8 mouse cellular contexts compared by ENCODE assay signal in genomic region chr12:71047473-71048078, GRCm38 (mm10). TPM values are rescaled to one million over a fixed set of nuclear protein-coding genes. Genes with fewer than 3 reads are reported as not detected.
DNase-seq lines count a peak whose midpoint lies in the region; ATAC-seq and TF ChIP-seq lines count a peak whose summit lies in the region.

No protein-coding gene starts in this region.

- no peak for TF ChIP-seq EP300 in heart, adult 2 months (IDR thresholded peaks at IDR 0.05; ENCODE audit: insufficient read depth, low read depth, low read length)
- no peak for TF ChIP-seq EP300 in stomach, postnatal 0 days (optimal IDR thresholded peaks at IDR 0.05)

- H3K27me3 ChIP-seq in heart, adult 2 months (ENCODE audit: control insufficient read depth, insufficient read depth, low read length), result no peaks in the 10 kb centered on the region
- H3K27me3 ChIP-seq in thymus, adult 2 months (ENCODE audit: control insufficient read depth, insufficient read depth, low read length), result no peaks in the 10 kb centered on the region
- no peaks in the 10 kb centered on the region for H3K27me3 ChIP-seq in limb, embryonic 10.5 days (ENCODE audit: low read depth, poor library complexity, severe bottlenecking)
- no peaks in the 10 kb centered on the region for H3K27me3 ChIP-seq in stomach, postnatal 0 days (ENCODE audit: control insufficient read depth, insufficient read depth, low read length)

- peak overlapping the region; percentile 44 for H3K4me2 ChIP-seq in stomach, postnatal 0 days (replicated peaks; ENCODE audit: low read depth)

- no peak for TF ChIP-seq POLR2A in heart, adult 2 months (IDR thresholded peaks at IDR 0.05; ENCODE audit: insufficient read depth, low read depth, low read length)
- TF ChIP-seq POLR2A in thymus, adult 2 months (IDR thresholded peaks at IDR 0.05; ENCODE audit: control insufficient read depth, extremely low read depth, insufficient read depth, low read length, poor library complexity), result no peak

- no peak for TF ChIP-seq CTCF in heart, adult 2 months (IDR thresholded peaks at IDR 0.05)
- TF ChIP-seq CTCF in thymus, adult 2 months (IDR thresholded peaks at IDR 0.05; ENCODE audit: borderline replicate concordance, control insufficient read depth, extremely low read depth, insufficient read depth, low read length, poor library complexity), result no peak
- TF ChIP-seq CTCF in stomach, postnatal 0 days (IDR thresholded peaks at IDR 0.05; ENCODE audit: low read depth), result no peak

- DNase-seq in heart, adult 2 months, result no peak
- no peak for DNase-seq in heart, adult 8-10 months (ENCODE audit: low spot score)
- no peak for DNase-seq in thymus, adult 2 months
- DNase-seq in thymus, postnatal 25 days, result no peak
- no peak for DNase-seq in limb, embryonic 10.5 days (ENCODE audit: low spot score)
- no peak for DNase-seq in stomach, postnatal 0 days (ENCODE audit: low spot score)
- DNase-seq in urinary bladder, adult 18-20 months (ENCODE audit: low spot score in 2 of 2), result no peak
- no peak for DNase-seq in adrenal gland, postnatal 36 days

- no peaks in the 10 kb centered on the region for H3K9me3 ChIP-seq in limb, embryonic 10.5 days (replicated peaks)
- H3K9me3 ChIP-seq in stomach, postnatal 0 days (ENCODE audit: control insufficient read depth, low read length), result no peaks in the 10 kb centered on the region

- H3K27ac ChIP-seq in heart, adult 2 months, result peak overlapping the region; percentile 57
- H3K27ac ChIP-seq in thymus, adult 2 months (ENCODE audit: control insufficient read depth, insufficient read depth, low read length), result peak overlapping the region; percentile 98
- H3K27ac ChIP-seq in limb, embryonic 10.5 days, result peak overlapping the region; percentile 36; the same call in 1 of the 2 replicates
- peak overlapping the region; percentile 2; the same call in 1 of the 2 replicates for H3K27ac ChIP-seq in stomach, postnatal 0 days (replicated peaks)

- H3K4me3 ChIP-seq in heart, adult 2 months, result peak overlapping the region; percentile 32
- H3K4me3 ChIP-seq in thymus, adult 2 months (ENCODE audit: control insufficient read depth, insufficient read depth, low read length), result no peak overlapping the region
- no peak overlapping the region for H3K4me3 ChIP-seq in limb, embryonic 10.5 days
- H3K4me3 ChIP-seq in stomach, postnatal 0 days (ENCODE audit: low read depth, low read length), result peak overlapping the region; percentile 10

- H3K9ac ChIP-seq in heart, adult 2 months (ENCODE audit: low read depth, low read length), result no peak overlapping the region
- H3K9ac ChIP-seq in stomach, postnatal 0 days (ENCODE audit: low read length), result peak overlapping the region; percentile 38; the same call in 1 of the 2 replicates

- WGBS in heart, adult 2 months, result 53% methylated on average over 8 of the region's 8 CpGs
- 24% methylated on average over 8 of the region's 8 CpGs for WGBS in thymus, adult 2 months
- 88% methylated on average over 8 of the region's 8 CpGs for WGBS in limb, embryonic 10.5 days
- WGBS in stomach, postnatal 0 days, result 40% methylated on average over 8 of the region's 8 CpGs

- no peaks in the 10 kb centered on the region for H3K79me2 ChIP-seq in heart, adult 2 months (replicated peaks; ENCODE audit: control insufficient read depth, insufficient read depth, low read length)

- intact Hi-C loops in heart, adult 2 months (cut with DNase I), result loop anchor here (2.0 kb wide), 1 partner anchor 33 kb away; the partner anchor contains the start of gene Arid4a

- peaks cover 11% of the 10 kb centered on the region for H3K4me1 ChIP-seq in heart, adult 2 months (ENCODE audit: control insufficient read depth, insufficient read depth, low read length)
- peaks cover 8% of the 10 kb centered on the region for H3K4me1 ChIP-seq in thymus, adult 2 months (replicated peaks; ENCODE audit: control insufficient read depth, insufficient read depth, low read length)
- peaks cover 4% of the 10 kb centered on the region; the same call in 1 of the 2 replicates for H3K4me1 ChIP-seq in limb, embryonic 10.5 days
- H3K4me1 ChIP-seq in stomach, postnatal 0 days (replicated peaks; ENCODE audit: control insufficient read depth, insufficient read depth), result no peaks in the 10 kb centered on the region

- ATAC-seq in stomach, postnatal 0 days (ENCODE audit: low FRiP score, low TSS enrichment), result no peak

- H3K36me3 ChIP-seq in heart, adult 2 months (ENCODE audit: control insufficient read depth, insufficient read depth, low read length), result peaks cover 8% of the 10 kb centered on the region
- peaks cover 32% of the 10 kb centered on the region for H3K36me3 ChIP-seq in thymus, adult 2 months (ENCODE audit: control insufficient read depth, insufficient read depth, low read length)
- H3K36me3 ChIP-seq in limb, embryonic 10.5 days, result peaks cover 37% of the 10 kb centered on the region
- peaks cover 5% of the 10 kb centered on the region for H3K36me3 ChIP-seq in stomach, postnatal 0 days (ENCODE audit: control insufficient read depth, insufficient read depth, low read length)

RNA-seq across cellular contexts. Expression of gene Arid4a, which starts 31.8 kb away (rescaled TPM):
- 10 to 100 TPM; 14.1 to 15.3 TPM for total RNA-seq in heart, adult 2 months (2021)
- 2.5 and 4.0 TPM in 2 replicates for polyA plus RNA-seq in heart, adult 2 months (2012; rRNA removed)
- 10 to 100 TPM; 11.1 to 15.3 (median 13.1) TPM for total RNA-seq in heart, adult 8-10 months (2022)
- polyA plus RNA-seq in thymus, adult 2 months (2012; rRNA removed), result 7.5 and 8.1 TPM in 2 replicates
- 24.8 and 31.2 TPM in 2 replicates for polyA plus RNA-seq in limb, embryonic 10.5 days (2016; fragmentation: Nextera tagmentation; extraction: Ambion mirVana)
- 22.4 and 23.3 TPM in 2 replicates for polyA plus RNA-seq in stomach, postnatal 0 days (2015; fragmentation: Nextera tagmentation; extraction: Ambion mirVana)
- total RNA-seq in adrenal gland, postnatal 36 days (2021), result 10 to 100 TPM; 21.2 to 22.3 TPM

Comparison
In these comparisons a context has a peak if more than half of its experiments do, and no peak if none do; other contexts are left out.
1. H3K27ac ChIP-seq: peak in every context shown above with its lines; median percentile 98 in thymus, adult 2 months; 57 in heart, adult 2 months; 36 in limb, embryonic 10.5 days; 2 in stomach, postnatal 0 days.
2. H3K4me3 ChIP-seq: peak in heart, adult 2 months (single experiment) and stomach, postnatal 0 days (single experiment); none in thymus, adult 2 months (single experiment) and limb, embryonic 10.5 days (single experiment).